Mouse (Mus musculus) MEL (cell line): ENCODE data around the gene Sipa1l1. TPM values are rescaled to one million over a fixed set of nuclear protein-coding genes. Genes with fewer than 3 reads are reported as not detected.

Experiments
- DNase-seq: peaks from one replicate; pipeline ENCODE4 v3.0.0; 2011; ENCODE audit warnings: low read depth, low spot score
- H3K27ac ChIP-seq: 2 replicates; pipeline ENCODE4 v1.5.1; 2012; ENCODE audit warnings: low read depth, mild to moderate bottlenecking, control low read depth, low read length, moderate library complexity; ENCODE audit not compliant: control insufficient read depth
- H3K27me3 ChIP-seq, 2 experiments: fragments of 150-350 bp in 1 of 2; sonication (generic) in 1 of 2; 2 replicates each; pipeline ENCODE4 v1.6.1; 2012; ENCODE audit warnings: low read length in 2 of 2, mild to moderate bottlenecking in 2 of 2, improper control_type of control experiment in 1 of 2, moderate library complexity in 1 of 2; ENCODE audit not compliant: insufficient read depth in 2 of 2, control insufficient read depth in 1 of 2
- H3K36me3 ChIP-seq, 2 experiments: 2 replicates each; pipeline ENCODE4 v1.6.1; 2012 to 2014; ENCODE audit warnings: low read length in 2 of 2, improper control_type of control experiment in 1 of 2, inconsistent platforms in 1 of 2, mild to moderate bottlenecking in 1 of 2; ENCODE audit not compliant: insufficient read depth in 2 of 2, control insufficient read depth in 1 of 2
- H3K4me1 ChIP-seq, 2 experiments: fragments of 150-350 bp in 1 of 2; sonication (generic) in 1 of 2; 2 replicates each; pipeline ENCODE4 v1.6.1; 2012; ENCODE audit warnings: low read length in 2 of 2, improper control_type of control experiment in 1 of 2, mild to moderate bottlenecking in 1 of 2; ENCODE audit not compliant: insufficient read depth in 2 of 2, control insufficient read depth in 1 of 2
- H3K4me3 ChIP-seq, 2 experiments: fragments of 150-350 bp in 1 of 2; sonication (generic) in 1 of 2; 2 replicates each; pipeline ENCODE4 v1.5.1; 2012; ENCODE audit warnings: low read depth in 2 of 2, low read length in 2 of 2, mild to moderate bottlenecking in 2 of 2, moderate library complexity in 2 of 2, control low read depth in 1 of 2, improper control_type of control experiment in 1 of 2; ENCODE audit not compliant: control insufficient read depth in 1 of 2, insufficient read depth in 1 of 2
- H3K79me2 ChIP-seq: 2 replicates; pipeline ENCODE4 v1.6.1; 2012; ENCODE audit warnings: mild to moderate bottlenecking, low read length, moderate library complexity; ENCODE audit not compliant: control insufficient read depth, poor library complexity, insufficient read depth
- H3K9ac ChIP-seq: 2 replicates; pipeline ENCODE4 v1.6.1; 2012; ENCODE audit warnings: low read depth, mild to moderate bottlenecking, control low read depth, low read length, moderate library complexity; ENCODE audit not compliant: control insufficient read depth, poor library complexity, severe bottlenecking
- H3K9me3 ChIP-seq: fragments of 150-350 bp; sonication (generic); replicated peaks from 2 replicates; pipeline ENCODE4 v1.6.1; 2012; ENCODE audit warnings: mild to moderate bottlenecking, low read length, improper control_type of control experiment, moderate library complexity; ENCODE audit not compliant: insufficient read depth
- CHD1 ChIP-seq: IDR thresholded peaks from 2 replicates; pipeline ENCODE4 v1.6.1; 2012; ENCODE audit warnings: low read depth, mild to moderate bottlenecking, inconsistent platforms, low read length, improper control_type of control experiment
- CHD2 ChIP-seq: IDR thresholded peaks from 2 replicates; pipeline ENCODE4 v1.6.1; 2011; ENCODE audit warnings: low read length, improper control_type of control experiment
- E2F4 ChIP-seq: IDR thresholded peaks from 2 replicates; pipeline ENCODE4 v1.6.1; 2011; ENCODE audit warnings: low read depth, low read length, improper control_type of control experiment, borderline replicate concordance
- ELF1 ChIP-seq: IDR thresholded peaks from 2 replicates; pipeline ENCODE4 v1.6.1; 2014; ENCODE audit warnings: low read depth, mild to moderate bottlenecking, inconsistent platforms, low read length, improper control_type of control experiment, moderate library complexity
- EP300 ChIP-seq, 2 experiments: IDR thresholded peaks; 2 replicates each; pipeline ENCODE4 v1.6.1; 2011; ENCODE audit warnings: improper control_type of control experiment in 2 of 2, low read length in 2 of 2, low read depth in 1 of 2, mild to moderate bottlenecking in 1 of 2
- GABPA ChIP-seq: IDR thresholded peaks from 2 replicates; pipeline ENCODE4 v1.6.1; 2012; ENCODE audit warnings: low read depth, mild to moderate bottlenecking, inconsistent platforms, low read length, improper control_type of control experiment, moderate library complexity
- GATA1 ChIP-seq: IDR thresholded peaks from 2 replicates; pipeline ENCODE4 v1.6.1; 2011; ENCODE audit warnings: low read depth, low read length, improper control_type of control experiment
- HCFC1 ChIP-seq: IDR thresholded peaks from 2 replicates; pipeline ENCODE4 v1.6.1; 2012; ENCODE audit warnings: low read depth, mild to moderate bottlenecking, inconsistent platforms, low read length, improper control_type of control experiment, moderate library complexity
- KAT2A ChIP-seq: conservative IDR thresholded peaks from 2 replicates; pipeline ENCODE4 v1.6.1; 2012; ENCODE audit warnings: low read depth, low read length, improper control_type of control experiment, inconsistent platforms
- MAX ChIP-seq: IDR thresholded peaks from 2 replicates; pipeline ENCODE4 v1.6.1; 2011; ENCODE audit warnings: low read length, improper control_type of control experiment
- MEF2A ChIP-seq: IDR thresholded peaks from 2 replicates; pipeline ENCODE4 v1.6.1; 2014; ENCODE audit warnings: low read depth, mild to moderate bottlenecking, inconsistent platforms, low read length, improper control_type of control experiment; ENCODE audit not compliant: poor library complexity, insufficient replicate concordance, severe bottlenecking; ENCODE audit errors: extremely low read depth
- MYB ChIP-seq: IDR thresholded peaks from 2 replicates; pipeline ENCODE4 v1.6.1; 2011; ENCODE audit warnings: mild to moderate bottlenecking, low read depth, low read length, improper control_type of control experiment
- MYC ChIP-seq: IDR thresholded peaks from 2 replicates; pipeline ENCODE4 v1.6.1; 2011; ENCODE audit warnings: low read depth, mild to moderate bottlenecking, low read length, improper control_type of control experiment, moderate library complexity
- NELFE ChIP-seq: IDR thresholded peaks from 2 replicates; pipeline ENCODE4 v1.6.1; 2011; ENCODE audit warnings: low read depth, low read length, improper control_type of control experiment
- NRF1 ChIP-seq: IDR thresholded peaks from 2 replicates; pipeline ENCODE4 v1.6.1; 2014; ENCODE audit warnings: low read depth, mild to moderate bottlenecking, inconsistent platforms, low read length, improper control_type of control experiment, moderate library complexity; ENCODE audit not compliant: poor library complexity, insufficient read depth, severe bottlenecking
- POLR2A ChIP-seq, 2 experiments: IDR thresholded peaks; 2 replicates each; pipeline ENCODE4 v1.6.1; 2011 to 2012; ENCODE audit warnings: low read length in 2 of 2, mild to moderate bottlenecking in 2 of 2, control low read depth in 1 of 2, improper control_type of control experiment in 1 of 2, low read depth in 1 of 2, moderate library complexity in 1 of 2; ENCODE audit not compliant: control insufficient read depth in 1 of 2, insufficient read depth in 1 of 2, poor library complexity in 1 of 2
- SMC3 ChIP-seq: IDR thresholded peaks from 2 replicates; pipeline ENCODE4 v1.6.1; 2011; ENCODE audit warnings: low read depth, low read length, improper control_type of control experiment
- TBP ChIP-seq: IDR thresholded peaks from 2 replicates; pipeline ENCODE4 v1.8.0; 2011; ENCODE audit warnings: low read depth, low read length, improper control_type of control experiment
- UBTF ChIP-seq: IDR thresholded peaks from 2 replicates; pipeline ENCODE4 v1.6.1; 2012; ENCODE audit warnings: low read depth, mild to moderate bottlenecking, inconsistent platforms, low read length, improper control_type of control experiment, moderate library complexity, borderline replicate concordance; ENCODE audit not compliant: insufficient read depth
- ZC3H11A ChIP-seq: IDR thresholded peaks from 2 replicates; pipeline ENCODE4 v1.6.1; 2012; ENCODE audit warnings: low read depth, mild to moderate bottlenecking, inconsistent platforms, low read length, improper control_type of control experiment
- ZKSCAN1 ChIP-seq: IDR thresholded peaks from 2 replicates; pipeline ENCODE4 v1.6.1; 2012; ENCODE audit warnings: low read depth, mild to moderate bottlenecking, inconsistent platforms, low read length, improper control_type of control experiment, moderate library complexity
- ZMIZ1 ChIP-seq: IDR thresholded peaks from 2 replicates; pipeline ENCODE4 v1.6.1; 2012; ENCODE audit warnings: low read depth, mild to moderate bottlenecking, inconsistent platforms, low read length, improper control_type of control experiment, moderate library complexity
- ZNF384 ChIP-seq: IDR thresholded peaks from 2 replicates; pipeline ENCODE4 v1.6.1; 2012; ENCODE audit warnings: low read depth, mild to moderate bottlenecking, inconsistent platforms, low read length, improper control_type of control experiment
- polyA plus RNA-seq, 2 experiments: library from polyadenylated mRNA; stranded (reverse) in 1 of 2; unstranded in 1 of 2; fragments of >175 nt in 1 of 2; fragments of >200 nt in 1 of 2; gene quantifications; 2 replicates each; pipeline versions ENCODE4 v1.2.1 to v1.2.4; 2012; ENCODE audit warnings: low replicate concordance in 2 of 2, low read depth in 1 of 2; ENCODE audit not compliant: insufficient read length in 2 of 2, insufficient read depth in 1 of 2, missing spikeins in 1 of 2
- total RNA-seq: library from RNA; depleted of rRNA; stranded (reverse); fragments of 300-350 nt; gene quantifications from 2 replicates; pipeline ENCODE4 v1.2.3, GENCODE M21; 2012

Gene Sipa1l1
- total and polyA plus RNA-seq, 3 experiments, result 18.1 to 42.7 (median 19.3) TPM

DNA sequence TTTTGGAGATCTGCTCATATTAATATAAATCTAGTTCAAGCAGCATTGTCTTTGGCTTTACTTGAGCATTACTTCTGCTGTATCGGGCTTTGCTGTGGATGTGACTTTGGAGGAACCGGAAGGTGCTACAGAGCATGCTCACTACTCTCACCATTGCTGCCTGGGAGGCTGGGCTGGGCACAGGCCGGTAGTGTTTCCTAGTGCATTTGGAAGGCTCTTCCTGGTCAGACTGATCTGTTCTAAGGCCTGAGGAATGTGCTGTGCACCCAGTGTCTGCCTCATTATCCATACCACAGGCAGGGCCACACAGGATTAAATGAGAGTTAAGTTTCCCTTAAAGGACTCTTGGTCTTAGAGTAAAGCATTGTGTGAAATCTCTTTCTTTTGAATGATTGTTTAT is 79.4 kb downstream of the Sipa1l1 start:
- TF ChIP-seq ZMIZ1, result 0 out of 2 replicates have a peak, but pooled peaks have one; percentile 17
- no peak for TF ChIP-seq ELF1
- TF ChIP-seq TBP, result no peak
- TF ChIP-seq HCFC1, result no peak
- 0 out of 2 replicates have a peak, but pooled peaks have one; percentile 13 for TF ChIP-seq NRF1
- TF ChIP-seq E2F4, result no peak
- TF ChIP-seq, all 39 proteins: peak for 2
- no peaks in the 10 kb centered on the region for H3K27me3 ChIP-seq
- peaks cover 12 to 40% of the 10 kb centered on the region in 2 experiments for H3K4me1 ChIP-seq
- peaks cover 12% of the 10 kb centered on the region for H3K79me2 ChIP-seq
- DNase-seq, result peak; percentile 36
- peak overlapping the region; percentile 76 for H3K9ac ChIP-seq
- H3K4me3 ChIP-seq, result peak overlapping the region; percentile 15 to 73; a peak in 2 of 4 replicates
- H3K9me3 ChIP-seq, result no peaks in the 10 kb centered on the region
- peaks cover 0 to 46% of the 10 kb centered on the region in 2 experiments; a peak in 3 of 4 replicates for H3K36me3 ChIP-seq
- H3K27ac ChIP-seq, result peak overlapping the region; percentile 99

DNA sequence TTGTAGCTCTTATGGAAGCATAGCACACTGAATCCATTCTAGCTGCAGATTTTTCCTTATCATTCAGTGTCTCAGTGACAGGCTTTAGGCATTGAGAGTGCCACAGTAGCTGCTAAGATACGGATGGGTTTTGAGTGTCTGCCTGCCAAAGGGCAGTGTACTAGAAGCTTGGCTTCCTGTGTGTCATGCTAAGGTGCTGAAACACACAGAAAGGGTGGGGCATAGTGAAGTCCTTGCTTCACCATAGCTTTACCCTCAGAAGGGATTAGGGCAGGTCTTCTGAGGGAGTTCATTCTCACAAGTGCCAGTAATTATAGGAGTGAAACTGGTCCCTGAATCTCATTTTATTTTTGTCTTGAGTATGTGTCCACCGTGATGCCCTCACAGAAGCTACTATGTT is 82.2 kb downstream of the Sipa1l1 start:
- no peak for TF ChIP-seq ZKSCAN1
- Histone ChIP-seq H3K27ac (no peak overlapping the region), H3K27me3 (no peaks in the 10 kb centered on the region), H3K4me3 (no peak overlapping the region), H3K9me3 (no peaks in the 10 kb centered on the region), H3K79me2 (peaks cover 12% of the 10 kb centered on the region), H3K9ac (no peak overlapping the region), H3K4me1 (peaks cover 10 to 28% of the 10 kb centered on the region in 2 experiments), H3K36me3 (peaks cover 0 to 33% of the 10 kb centered on the region in 2 experiments; a peak in 3 of 4 replicates)
- DNase-seq, result no peak

DNA sequence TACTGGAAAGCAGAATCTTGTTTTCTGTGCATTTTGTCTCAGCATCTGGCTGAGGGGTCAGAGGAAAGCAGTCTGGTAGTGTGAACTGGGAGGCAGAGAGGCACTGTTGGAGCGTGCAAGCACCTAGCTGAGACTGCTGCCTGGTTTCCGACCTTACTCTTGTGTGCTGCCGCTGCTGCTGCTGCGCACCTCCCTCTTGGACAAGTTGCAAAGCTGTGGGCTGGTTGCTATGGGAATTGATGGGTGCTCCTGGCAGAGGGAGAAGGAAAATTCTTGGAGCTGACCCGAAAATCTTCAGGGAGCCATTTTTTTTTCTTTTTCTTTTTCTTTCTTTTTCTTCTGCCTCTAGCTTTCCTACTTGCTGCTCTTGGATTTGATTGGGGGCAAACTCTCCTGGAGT is 85.0 kb downstream of the Sipa1l1 start:
- Histone ChIP-seq H3K9ac (no peak overlapping the region), H3K27me3 (no peaks in the 10 kb centered on the region), H3K9me3 (no peaks in the 10 kb centered on the region), H3K4me3 (no peak overlapping the region), H3K79me2 (peaks cover 3% of the 10 kb centered on the region; the same call in 1 of the 2 replicates), H3K27ac (no peak overlapping the region), H3K4me1 (peaks cover 6 to 12% of the 10 kb centered on the region in 2 experiments), H3K36me3 (peaks cover 0 to 21% of the 10 kb centered on the region in 2 experiments; a peak in 3 of 4 replicates)
- TF ChIP-seq KAT2A (no peak), CHD2 (no peak), UBTF (no peak), GATA1 (no peak), NELFE (no peak), MYB (no peak), CHD1 (no peak), GABPA (no peak), ZNF384 (no peak), POLR2A (IDR thresholded peaks at IDR 0.05; ENCODE audit: control insufficient read depth in 1 of 2, insufficient read depth in 1 of 2, low read depth in 1 of 2, low read length in 2 of 2, poor library complexity in 1 of 2) (no peak), SMC3 (no peak), EP300 (IDR thresholded peaks at IDR 0.05; ENCODE audit: low read depth in 1 of 2, low read length in 2 of 2) (no peak), ZC3H11A (no peak), MAX (no peak), ZKSCAN1 (no peak), NRF1 (no peak), MEF2A (no peak), MYC (no peak)
- DNase-seq, result no peak
